Mouse (Mus musculus) kidney, adult 18-20 months (tissue): ENCODE measurements around the gene Arsa.

Source experiments
- DNase-seq: peaks from one replicate; pipeline ENCODE4 v3.0.0; 2021

The Arsa gene

DNA sequence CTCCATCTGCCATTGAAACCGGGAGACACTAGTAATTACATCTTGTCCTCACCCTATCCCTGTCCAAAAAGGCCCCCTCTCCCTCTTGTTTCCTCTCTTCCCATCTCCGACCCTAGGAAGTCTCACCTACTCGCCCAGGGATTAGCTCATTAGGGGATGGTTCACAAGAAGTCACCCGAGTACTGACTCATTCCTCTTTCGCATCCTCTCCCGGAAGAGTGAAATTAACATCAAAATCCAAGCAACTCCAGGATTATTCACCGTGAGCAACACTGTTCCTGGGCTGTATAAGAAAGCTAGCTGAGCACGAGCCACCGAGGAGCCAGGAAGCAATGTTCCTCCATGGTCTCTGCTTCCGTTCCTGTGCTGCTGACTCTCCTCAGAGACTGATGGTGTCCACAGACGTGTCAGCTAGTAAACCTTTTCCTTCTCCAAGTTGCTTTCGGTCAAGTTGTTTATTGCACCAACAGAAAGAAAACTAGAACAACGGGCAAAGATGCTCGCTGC lies 11.4 kb upstream of the Arsa start:
- no peak for DNase-seq

- no peak for DNase-seq
Measured at GRCm38 (mm10) chr15:89488182-89488581, 11.0 kb upstream of the Arsa start.

DNA sequence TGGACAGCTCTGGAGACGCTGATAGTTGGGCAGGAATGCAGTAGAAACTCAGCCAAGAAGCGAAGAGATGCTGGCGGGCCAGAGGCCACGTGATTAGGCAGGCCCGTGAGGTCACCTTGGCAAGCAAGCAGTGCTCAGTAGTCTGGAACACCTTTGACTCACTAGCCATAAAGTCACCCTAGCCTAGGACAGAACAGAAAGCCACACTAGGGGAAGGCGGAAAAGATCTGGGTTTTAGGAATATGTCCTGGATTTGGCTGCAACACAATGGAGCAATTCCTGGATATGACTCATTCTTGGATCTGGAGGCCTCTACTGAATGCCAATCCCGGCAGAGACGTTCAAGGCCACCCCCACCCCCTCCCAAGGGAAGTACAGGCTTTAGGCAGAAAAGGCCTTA lies 3.4 kb upstream of the Arsa start:
- peak; percentile 83 for DNase-seq

- no peak for DNase-seq
Measured at GRCm38 (mm10) chr15:89478622-89479021, 1.4 kb upstream of the Arsa start.

DNA sequence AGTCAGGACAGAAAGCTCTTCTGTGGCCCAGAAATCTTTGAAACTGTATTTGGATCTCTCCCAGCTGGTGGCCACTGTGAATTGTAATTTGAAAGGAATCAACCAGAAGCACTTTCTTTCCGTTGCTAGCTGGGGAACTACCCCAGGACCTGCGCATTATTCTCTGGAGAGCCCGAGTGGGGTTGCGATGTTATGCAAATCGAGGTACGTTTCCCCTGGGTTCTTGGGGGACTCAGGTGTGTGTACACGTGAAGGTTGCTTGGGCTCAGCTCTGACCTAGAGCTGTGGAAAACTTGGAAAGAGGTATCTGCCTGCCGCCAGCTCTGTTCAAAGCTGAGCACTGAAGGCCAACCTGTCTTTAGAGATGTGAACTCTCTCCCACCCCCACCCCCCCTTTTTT lies 581 bp upstream of the Arsa start:
- DNase-seq = no peak

- DNase-seq = no peak
Measured at GRCm38 (mm10) chr15:89476475-89476815, 780 bp downstream of the Arsa start.

- peak; percentile 95 for DNase-seq
Measured at GRCm38 (mm10) chr15:89475611-89476474, 1.4 kb downstream of the Arsa start.

- no peak for DNase-seq
Measured at GRCm38 (mm10) chr15:89475293-89475600, 2.0 kb downstream of the Arsa start.

DNA sequence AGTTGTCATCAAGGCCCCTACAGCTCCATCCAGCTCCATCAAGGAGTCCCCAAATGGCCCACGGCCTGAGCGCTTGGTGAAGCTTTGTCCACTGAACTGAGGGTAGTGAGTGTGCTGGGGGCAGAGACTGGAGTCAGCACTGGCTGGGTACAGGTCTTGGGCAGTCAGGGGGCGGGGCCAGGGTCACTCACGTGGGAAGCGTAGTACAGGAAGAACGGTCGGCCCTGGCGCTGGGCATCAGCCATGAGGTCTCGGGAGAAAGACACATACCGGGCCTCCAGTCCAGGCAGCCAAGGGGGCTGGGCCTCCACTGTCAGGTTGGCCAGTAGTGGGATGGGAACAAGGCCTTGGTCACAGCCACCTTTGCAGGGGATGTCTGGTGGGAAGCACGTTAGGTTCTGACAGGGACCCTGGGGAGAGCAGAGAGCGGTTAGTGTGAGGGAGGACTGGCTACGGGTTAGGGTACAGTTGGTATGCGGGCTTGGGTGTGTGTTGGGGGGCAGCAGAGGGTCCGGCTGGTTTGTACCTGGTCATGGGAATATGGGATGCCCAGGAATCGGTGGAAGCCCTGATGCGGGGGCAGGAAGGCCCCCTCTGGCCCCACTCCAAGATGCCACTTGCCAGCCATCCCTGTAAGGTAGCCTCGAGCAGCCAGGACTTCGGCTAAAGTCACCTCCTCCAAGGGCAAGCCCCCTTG lies 2.5 kb downstream of the Arsa start:
- DNase-seq = no peak

- DNase-seq = no peak
Measured at GRCm38 (mm10) chr15:89473921-89474320, 3.3 kb downstream of the Arsa start.

- no peak for DNase-seq
Measured at GRCm38 (mm10) chr15:89473370-89473769, 3.9 kb downstream of the Arsa start.

DNA sequence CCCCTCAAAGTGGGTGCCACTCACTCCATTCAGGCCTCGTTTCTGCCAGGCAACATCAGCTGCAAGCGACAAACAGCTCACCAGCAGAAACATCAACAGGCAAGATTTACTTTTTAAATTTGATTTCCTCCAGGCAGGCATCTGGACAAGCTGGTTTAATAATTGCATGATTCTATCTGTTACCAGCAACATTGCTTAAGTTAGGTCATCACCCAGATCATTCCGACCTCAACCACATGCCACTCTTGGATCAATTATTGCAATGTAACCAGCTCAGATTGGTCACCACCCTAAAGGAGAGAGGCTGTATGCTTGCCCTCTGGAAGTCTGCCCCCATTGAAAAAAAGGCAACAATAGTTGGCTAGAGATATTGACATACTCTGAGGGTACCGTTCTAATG lies 5.7 kb downstream of the Arsa start:
- no peak for DNase-seq

- no peak for DNase-seq
Measured at GRCm38 (mm10) chr15:89468577-89468976, 8.6 kb downstream of the Arsa start.

DNA sequence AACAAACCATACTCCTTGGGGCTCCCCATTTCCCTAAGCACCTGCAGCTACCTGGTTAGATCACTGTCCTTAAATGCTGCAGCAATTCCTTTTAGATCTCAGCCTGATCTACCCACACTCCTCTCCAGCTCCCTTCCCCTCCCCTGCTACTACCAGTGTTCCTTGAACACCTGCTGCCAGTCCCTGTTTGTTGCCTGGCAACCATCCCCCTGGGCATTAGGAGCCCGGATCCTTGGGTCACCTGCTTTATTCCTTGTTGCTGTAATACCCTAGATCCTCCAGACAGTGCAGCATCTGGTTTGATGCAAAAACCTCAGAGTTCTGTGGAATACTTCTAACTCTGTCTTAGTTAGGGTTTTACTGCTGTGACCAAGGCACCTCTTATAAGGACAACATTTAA lies 12.2 kb downstream of the Arsa start:
- DNase-seq = no peak

DNA sequence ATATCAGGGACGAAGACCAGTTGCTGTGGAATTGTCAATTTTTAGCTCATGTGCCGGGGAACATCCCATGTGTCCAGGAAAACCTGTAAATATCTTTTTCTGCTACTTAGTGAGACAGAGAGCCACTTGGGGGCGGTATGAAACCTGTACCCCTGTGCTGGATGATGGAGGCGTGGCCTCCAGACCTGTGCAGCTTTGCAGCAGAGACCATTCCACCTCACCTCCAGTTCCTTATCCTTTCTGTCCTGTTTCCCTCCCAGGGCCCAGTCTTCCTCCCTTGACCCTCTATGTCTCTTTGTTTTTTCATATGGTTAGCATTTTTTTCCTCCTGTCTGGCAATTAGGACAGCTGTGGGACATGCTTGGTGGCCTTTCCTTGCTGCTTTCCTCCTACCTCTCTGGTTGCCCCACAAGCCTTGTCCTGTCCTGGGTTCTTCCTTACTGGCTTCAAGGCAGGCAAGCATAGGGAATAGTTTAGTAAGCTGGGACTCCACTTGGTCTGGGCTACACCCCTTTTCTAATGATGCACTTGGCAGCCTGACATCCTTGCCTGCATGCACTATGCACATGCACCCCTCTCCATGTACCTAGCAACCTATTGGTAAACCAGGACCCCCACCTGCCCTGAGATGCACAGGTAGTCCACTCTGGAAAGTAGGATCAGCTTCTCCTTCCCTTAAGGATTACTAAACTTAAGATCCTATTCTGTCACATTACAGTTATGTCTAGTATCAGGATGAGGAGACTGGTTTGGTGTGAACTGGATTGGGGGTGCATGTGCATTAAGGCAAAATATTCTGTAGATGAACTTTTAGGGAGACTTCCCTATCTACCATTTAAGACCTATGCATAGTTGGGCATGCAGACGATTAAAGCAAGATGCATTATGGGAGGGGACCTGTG lies 13.6 kb downstream of the Arsa start:
- peak; percentile 31 for DNase-seq

DNA sequence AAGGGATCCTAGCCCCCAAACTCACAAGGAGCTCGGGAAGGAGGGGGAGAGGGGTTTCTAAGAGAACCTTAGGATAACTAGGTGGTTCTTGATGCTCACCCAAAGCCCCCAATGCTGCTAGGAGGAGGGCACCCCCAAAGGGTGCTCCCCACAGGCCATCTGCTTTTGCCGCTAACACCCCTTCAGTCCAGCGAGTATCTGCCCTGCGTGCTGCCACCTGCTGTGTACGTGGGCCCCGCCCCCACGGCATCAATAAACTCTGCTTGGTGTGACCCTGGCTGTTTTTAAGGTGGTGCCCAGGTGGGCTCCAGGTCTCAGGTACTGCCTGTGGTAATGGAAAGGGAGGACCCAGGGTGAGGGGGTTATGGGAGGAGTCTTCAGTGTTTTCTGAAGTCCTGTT lies 15.0 kb downstream of the Arsa start:
- DNase-seq = no peak

DNA sequence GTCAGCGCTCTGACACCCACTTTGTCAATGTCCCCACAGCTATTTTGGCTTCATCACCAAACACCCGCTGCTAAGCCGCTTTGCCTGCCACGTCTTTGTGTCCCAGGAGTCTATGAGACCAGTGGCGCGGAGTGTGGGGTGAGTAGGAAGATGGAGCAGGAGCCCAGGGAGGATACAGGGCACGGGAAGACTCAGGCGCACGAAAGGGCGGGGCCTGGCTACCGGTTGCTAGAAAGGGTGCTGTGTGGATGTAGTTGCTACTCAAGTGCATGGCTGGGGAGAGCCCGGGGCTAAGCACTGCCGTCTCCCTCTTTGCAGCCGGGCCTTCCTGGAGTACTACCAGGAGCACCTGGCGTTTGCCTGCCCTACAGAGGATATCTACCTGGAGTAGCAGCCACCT lies 15.9 kb downstream of the Arsa start:
- DNase-seq = no peak

DNA sequence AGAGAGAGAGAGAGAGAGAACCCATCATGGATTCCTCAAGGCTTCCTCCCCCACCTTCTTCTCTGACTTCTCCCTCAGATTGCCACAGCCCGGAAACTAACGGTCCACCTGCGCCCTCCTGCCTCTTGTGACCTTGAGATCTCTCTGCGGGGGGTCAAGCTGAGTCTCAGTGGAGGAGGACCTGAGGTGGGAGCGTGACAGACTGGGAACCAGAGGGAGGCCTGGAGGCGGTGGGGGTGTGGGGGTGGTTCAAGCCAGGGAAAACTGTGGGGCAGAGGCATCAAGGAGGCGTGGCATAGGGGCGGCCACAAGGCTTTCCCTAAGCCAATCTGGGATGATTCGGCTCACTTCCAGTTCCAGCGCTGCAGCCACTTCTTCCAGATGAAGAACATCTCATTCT lies 16.9 kb downstream of the Arsa start:
- no peak for DNase-seq

GRCm38 (mm10) chr15:89459821-89460220 lies 17.4 kb downstream of the Arsa start:
- DNase-seq = no peak

DNA sequence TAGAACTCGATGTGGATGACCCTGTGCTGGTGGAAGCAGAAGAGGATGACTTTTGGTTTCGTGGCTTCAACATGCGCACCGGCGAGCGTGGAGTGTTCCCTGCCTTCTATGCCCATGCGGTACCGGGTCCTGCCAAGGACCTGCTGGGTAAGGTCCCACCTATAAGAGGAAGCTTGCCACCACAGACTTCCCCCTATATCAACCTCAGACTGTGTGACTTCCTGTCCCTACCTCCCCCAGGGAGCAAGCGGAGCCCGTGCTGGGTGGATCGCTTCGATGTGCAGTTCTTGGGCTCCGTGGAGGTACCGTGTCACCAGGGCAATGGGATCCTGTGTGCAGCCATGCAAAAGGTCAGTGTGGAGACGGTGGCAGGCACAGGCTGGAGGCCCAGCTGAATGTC lies 18.3 kb downstream of the Arsa start:
- no peak for DNase-seq

GRCm38 (mm10) chr15:89455642-89456041 lies 21.6 kb downstream of the Arsa start:
- DNase-seq = no peak

DNA sequence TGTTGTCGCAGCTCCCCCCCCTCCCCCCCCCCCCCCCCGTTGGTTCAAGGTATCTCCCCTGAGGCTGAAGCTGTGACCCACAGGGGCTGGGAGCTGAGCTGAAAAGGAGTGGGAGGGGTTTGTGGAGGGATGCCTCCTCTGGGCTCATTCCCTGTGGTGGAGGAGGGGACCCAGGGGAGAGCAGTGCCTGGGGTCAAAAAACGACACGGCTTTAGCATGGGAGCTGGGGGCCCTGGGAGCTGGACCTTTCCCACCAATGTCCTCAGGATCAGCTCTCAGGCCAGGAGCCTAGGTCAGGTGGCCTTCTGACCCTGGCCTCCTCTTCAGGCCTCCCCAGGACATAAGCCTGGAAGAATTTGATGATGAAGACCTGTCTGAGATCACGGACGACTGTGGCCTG lies 22.4 kb downstream of the Arsa start:
- no peak for DNase-seq

DNA sequence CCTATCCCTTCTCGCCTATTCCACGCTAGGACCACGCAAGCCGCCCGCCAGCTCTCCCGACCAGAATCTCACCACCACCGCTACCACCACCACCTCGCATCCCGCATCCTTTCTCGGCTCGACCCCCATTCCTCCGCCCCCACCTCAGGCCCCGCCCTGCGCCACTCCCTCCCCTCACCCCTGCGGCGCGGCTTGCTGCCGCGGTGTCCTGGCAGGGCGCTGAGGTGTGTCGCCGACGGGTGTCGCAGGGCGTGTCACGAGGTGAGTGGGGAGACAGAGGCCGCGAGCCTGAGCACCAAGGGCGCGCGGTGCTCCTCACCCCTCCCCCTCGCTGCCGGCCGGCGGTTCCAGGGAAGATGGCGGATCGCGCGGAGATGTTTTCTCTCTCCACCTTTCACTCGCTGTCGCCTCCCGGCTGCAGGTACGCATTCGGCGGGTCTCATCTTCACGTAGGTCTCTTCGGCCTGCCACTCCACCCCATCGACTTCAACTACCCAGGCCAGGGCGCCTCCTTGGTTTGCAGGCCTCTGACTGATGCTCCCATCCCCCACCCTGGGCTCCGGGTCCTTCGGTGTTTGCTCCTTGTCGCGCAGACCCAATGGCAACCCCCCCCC lies 23.3 kb downstream of the Arsa start, which contains the start of gene Mapk8ip2:
Gene Mapk8ip2 (plus strand): TSS at position 49 of the 614 bp plus-strand sequence.
- DNase-seq = no peak
